Mouse (Mus musculus) kidney, adult 18-20 months (tissue): ENCODE data around the gene Ssr2.

ENCODE experiments used
- DNase-seq: peaks from one replicate; pipeline ENCODE4 v3.0.0; 2021

Gene Ssr2

GRCm38 (mm10) chr3:88575540-88575939, at the start of gene Ssr2:
Ssr2 (plus strand) TSS chr3:88575876.
- DNase-seq, result no peak

- peak; percentile 86 for DNase-seq
Observed at GRCm38 (mm10) chr3:88526157-88527131, 49.2 kb upstream of the Ssr2 start.

GRCm38 (mm10) chr3:88527565-88527964, 48.1 kb upstream of the Ssr2 start:
- DNase-seq, result no peak

- DNase-seq, result no peak
Observed at GRCm38 (mm10) chr3:88528646-88529045, 47.0 kb upstream of the Ssr2 start.

GRCm38 (mm10) chr3:88529204-88530000, 46.3 kb upstream of the Ssr2 start:
- DNase-seq, result no peak

DNA sequence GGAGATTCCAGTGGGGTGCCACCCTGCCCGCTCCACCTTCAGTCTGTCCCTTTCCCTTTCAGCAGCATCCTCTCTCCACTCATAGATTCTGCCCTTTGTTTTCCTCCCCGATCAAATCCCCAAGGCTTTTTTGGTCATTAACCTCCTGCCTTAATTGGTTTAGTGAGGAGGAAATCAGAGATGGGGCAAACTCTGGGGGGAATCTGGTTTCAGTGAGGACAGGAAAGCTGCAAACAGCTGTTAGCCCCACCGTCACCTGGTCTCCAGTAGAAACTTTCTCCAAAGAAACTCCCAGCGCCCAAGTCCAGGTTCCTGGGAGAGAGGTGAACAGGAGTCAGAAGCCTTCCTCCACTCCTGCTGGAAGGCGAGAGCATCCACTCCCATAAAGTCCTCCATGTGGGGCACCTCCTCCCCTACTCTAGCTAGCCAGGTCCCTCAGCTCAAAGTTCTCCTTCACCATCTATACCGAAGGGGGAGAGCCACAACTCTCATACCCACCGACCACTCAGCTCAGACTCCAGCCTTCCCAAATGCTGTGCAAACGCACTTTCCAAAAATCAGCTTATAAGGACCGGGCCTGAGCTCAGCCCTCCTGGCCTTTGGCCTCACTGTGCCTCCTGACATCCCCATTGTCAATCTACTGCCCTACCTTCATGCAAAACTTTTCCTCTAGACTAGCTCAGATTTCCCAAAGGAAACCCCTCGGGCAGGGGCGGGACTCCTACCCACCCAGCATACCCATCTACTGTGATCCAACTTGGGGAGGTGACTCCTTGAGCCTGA, 45.4 kb upstream of the Ssr2 start:
- no peak for DNase-seq

- DNase-seq, result peak; percentile 91
Observed at GRCm38 (mm10) chr3:88531348-88532298, 44.1 kb upstream of the Ssr2 start.

DNA sequence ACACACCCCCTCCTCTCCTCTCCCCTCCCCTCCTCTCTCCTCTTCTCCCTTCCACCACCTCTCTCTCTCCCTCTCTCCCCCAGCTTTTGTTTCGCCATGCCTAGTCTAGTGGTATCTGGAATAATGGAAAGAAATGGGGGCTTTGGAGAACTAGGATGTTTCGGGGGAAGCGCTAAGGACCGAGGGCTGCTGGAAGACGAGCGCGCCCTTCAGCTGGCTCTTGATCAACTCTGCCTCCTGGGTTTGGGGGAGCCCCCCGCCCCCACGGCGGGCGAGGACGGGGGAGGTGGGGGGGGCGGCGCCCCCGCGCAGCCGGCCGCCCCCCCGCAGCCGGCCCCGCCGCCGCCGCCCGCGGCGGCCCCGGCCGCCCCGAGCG, 43.4 kb upstream of the Ssr2 start, which contains the start of gene Mex3a:
Mex3a (plus strand) TSS at position 97 of the 376 bp plus-strand sequence.
- no peak for DNase-seq

DNA sequence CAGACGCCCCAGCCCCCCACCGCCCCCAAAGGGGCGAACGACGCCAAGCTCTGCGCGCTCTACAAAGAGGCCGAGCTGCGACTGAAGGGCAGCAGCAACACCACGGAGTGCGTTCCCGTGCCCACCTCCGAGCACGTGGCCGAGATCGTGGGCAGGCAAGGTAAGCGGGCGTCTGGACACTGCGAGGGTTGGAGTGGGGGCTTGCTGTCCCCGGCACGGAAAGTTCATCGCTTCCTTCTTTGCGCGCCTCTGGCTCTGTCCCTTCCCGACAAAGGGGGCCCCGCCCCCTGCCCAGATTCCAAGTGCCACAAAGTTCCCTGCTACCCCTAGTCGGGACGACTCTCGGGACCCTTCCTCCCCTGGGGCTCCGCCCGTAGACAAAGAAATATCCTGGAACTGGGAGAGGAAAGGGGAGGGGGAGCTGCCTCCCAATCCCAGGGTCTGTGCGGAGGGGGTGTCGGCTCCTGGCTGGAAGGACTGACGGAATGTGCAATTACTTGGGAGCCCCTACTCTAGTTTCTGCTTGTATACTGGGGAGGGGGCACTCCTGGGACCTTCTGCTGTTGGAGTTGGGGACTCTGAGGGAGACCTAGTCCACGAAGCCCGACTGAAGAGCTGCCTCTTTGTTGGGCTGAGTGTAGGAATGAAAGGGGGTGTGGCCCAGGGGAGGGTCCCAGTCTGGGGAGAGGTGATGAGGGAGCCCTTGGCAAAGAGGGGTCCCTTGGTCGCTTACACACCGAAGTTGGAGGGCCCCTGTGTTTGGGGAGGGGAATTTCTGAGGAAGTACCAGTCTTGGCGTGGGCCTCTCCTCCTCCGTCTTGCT, 42.8 kb upstream of the Ssr2 start:
- no peak for DNase-seq

GRCm38 (mm10) chr3:88533706-88534105, 42.0 kb upstream of the Ssr2 start:
- no peak for DNase-seq

GRCm38 (mm10) chr3:88535005-88535404, 40.7 kb upstream of the Ssr2 start:
- no peak for DNase-seq

- DNase-seq, result no peak
Observed at GRCm38 (mm10) chr3:88535527-88535926, 40.1 kb upstream of the Ssr2 start.

GRCm38 (mm10) chr3:88536103-88536930, 39.4 kb upstream of the Ssr2 start:
- DNase-seq, result peak; percentile 84

DNA sequence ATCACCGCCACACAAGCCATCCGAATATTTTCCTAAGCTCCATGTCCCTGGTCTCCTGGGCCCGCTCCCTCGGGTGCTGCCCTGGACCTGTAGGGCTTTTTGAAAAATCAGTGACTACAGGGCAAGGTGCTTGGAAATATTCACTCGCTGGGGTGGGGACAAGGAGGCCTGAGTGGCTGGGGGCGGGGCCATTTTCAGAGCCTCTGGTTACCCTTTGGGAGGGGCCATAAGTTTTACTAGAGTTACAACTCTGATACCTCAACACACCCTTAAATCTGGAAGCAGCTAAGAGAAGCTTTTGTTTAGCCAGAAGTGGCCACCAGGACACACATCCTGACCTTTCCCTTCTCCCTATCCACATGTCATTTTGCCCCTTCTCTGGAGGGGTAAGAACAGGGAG, 38.5 kb upstream of the Ssr2 start:
- no peak for DNase-seq

- no peak for DNase-seq
Observed at GRCm38 (mm10) chr3:88538271-88539145, 37.2 kb upstream of the Ssr2 start.

DNA sequence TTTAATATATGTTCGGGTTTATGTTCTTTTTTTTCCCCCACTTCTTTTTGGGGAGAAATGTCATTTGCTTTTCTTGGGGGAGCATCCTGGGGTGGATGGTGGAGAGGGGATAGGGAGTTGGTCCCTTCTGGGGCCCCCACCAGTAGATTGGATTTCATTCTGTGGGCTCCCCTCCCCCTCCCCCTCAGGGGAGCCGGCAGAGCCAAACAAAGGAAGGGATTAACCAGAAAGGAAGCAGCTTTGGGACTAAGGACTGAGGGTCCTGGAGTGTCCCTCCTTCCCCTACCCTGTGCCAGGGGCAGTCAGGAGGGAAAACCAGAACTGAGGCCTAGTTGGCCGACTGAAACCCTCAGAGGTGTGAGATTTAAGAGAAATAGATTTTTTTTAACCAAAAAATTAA, 36.3 kb upstream of the Ssr2 start:
- DNase-seq, result no peak

GRCm38 (mm10) chr3:88540085-88540484, 35.6 kb upstream of the Ssr2 start:
- no peak for DNase-seq

DNA sequence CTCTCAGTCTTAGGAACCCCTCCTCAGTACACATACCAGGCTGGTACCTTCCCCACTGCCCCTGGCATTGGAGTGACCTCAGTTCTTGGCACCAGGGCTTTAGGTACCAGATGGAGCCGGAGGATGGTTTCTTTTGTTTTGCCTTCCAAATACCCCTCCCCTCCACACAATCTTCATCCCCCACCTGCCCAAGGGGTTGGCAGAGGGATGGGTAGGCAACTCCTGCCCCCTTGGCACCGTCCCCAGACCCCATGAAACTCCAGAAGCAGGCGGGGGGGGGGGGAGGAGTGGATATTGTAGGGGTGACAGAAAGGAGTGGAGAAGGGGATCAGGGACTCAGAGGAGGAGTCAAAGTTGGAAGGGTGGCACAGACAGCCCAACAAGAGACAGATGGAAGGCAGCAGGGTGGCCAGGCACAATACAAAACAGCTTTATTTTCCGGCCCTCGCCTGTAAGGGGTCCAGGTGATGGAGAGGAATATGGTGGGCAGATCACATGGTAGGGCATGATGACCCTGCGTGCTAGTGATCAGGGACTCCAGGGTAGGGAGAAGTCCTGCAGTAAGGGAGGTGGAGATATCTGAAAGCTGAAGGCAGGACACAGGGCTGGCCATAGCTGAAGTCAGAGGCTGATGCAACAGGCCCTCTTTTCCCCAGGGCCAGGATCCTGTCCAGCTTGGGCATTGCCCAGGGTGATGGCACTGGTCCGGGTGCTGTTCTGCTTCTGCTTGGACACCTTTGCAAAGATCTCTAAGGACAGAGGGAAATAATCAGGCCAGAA, 33.9 kb upstream of the Ssr2 start:
- no peak for DNase-seq
